Mouse (Mus musculus) cerebellum, postnatal 14 days (tissue): Measurements from ENCODE around the gene Kcnk12.

Experiments used
- DNase-seq, 2 experiments: peaks; one replicate each; pipeline ENCODE4 v3.0.0; 2021; ENCODE audit warnings: mixed read lengths in 2 of 2

Gene Kcnk12

DNA sequence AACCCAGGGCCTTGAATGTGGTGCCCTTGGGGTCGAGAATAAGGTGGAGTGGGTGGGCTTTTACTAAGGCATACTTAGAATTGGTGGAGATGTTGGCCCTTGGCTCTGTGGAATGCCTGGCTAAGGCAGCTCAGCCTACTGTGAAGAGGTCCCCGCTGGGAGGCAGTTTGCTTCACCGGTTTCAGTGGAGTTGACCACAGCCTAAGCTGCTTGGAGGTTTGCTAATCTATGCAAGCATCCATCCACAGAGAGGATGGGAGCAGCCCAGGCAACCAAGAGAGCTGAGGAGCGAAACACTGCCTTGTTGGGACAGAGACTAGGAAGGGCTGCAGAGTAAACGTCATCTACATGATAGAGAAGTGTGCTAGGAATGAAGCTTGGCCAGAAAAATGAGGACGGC lies 101.0 kb downstream of the Kcnk12 start:
- no peak for DNase-seq

DNA sequence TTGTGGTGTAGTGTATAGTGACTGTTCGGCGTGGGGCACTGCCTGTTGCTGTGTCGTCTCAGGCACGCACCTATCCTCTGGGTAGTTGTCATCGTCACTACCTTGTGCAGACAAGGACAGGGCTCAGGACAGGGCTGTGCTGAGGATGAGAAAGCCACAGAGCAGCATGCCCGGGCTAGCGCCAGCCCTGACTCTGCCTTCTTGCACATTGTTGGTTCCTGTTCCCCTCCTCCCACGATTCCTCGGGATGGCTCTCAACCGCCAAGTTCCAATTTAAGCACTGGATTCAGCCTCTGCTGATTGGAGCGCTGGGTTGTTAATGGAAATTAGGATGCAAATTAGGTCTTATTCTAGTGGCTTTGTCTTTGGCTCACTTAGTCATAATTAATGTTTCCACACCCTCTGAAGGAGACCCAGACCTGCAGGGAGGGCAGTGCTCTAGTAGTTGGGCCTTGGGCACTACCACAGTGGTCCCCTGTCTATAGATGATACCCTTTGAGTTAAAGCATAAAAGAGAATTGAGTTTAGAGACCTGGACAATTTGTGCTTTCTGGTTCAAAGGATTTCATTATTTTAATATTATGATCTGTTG lies 101.8 kb downstream of the Kcnk12 start:
- no peak for DNase-seq
